Comparison of ENCODE assay signal across 23 mouse cellular contexts in the genomic region with DNA sequence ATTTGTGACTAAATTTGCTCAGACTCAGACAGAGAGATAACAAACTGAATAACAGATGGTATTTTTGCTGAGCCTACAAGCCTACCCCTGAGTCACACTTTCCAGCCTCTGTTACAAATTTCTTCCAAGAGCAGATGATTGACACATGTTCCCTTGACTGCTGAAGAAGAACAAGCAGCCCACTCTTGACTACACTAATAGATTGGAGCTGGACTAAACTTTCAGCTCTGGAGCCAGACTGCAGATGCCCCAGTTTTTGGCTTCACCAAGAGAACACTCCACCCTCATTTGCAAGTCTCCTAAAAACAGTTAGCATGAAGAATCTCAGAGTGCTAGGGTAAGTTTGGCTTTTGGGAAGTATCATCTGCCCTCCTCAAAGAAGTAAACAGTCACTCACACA.
DNase-seq lines count a peak whose midpoint lies in the region; TF ChIP-seq lines count a peak whose summit lies in the region.
"Had no signal": no experiment of that assay in that cellular context is flagged by ENCODE, and none has a peak within 500 bp of the region (broad histone marks: within the 10 kb centered on the region; RNA-seq: fewer than 3 reads in every experiment).

No protein-coding gene starts in this region.

- no peak overlapping the region for H3K27ac ChIP-seq in layer of hippocampus, adult 2 months
- H3K27ac ChIP-seq: embryonic facial prominence, embryonic 12.5 days; embryonic facial prominence, embryonic 15.5 days; heart, adult 2 months; heart, embryonic 10.5 days; heart, embryonic 13.5 days; hindbrain, embryonic 15.5 days had no signal

- DNase-seq in layer of hippocampus, adult 18-20 months (ENCODE audit: low spot score in 2 of 2), result peak; percentile 22 to 63
- no peak for DNase-seq in layer of hippocampus, postnatal 25 days (ENCODE audit: extremely low spot score in 1 of 2, low spot score in 1 of 2)
- peak; percentile 12 to 60 for DNase-seq in layer of hippocampus, adult 2 months (ENCODE audit: low spot score in 2 of 2)
- DNase-seq in layer of hippocampus, adult 9-11 months, result peak; percentile 41
- no peak for DNase-seq in right cerebral cortex, postnatal 14 days
- no peak for DNase-seq in lung, postnatal 10 days
- no peak for DNase-seq in lung, postnatal 36 days
- DNase-seq: adrenal gland, adult 8-10 months; adrenal gland, postnatal 25 days; cerebellum, adult 18-20 months; cerebellum, adult 9-10 months; cerebellum, postnatal 14 days; forebrain, postnatal 0 days; gastrocnemius, postnatal 10 days; gastrocnemius, postnatal 36 days; heart, adult 2 months; heart, postnatal 14 days; heart, postnatal 4 days had no signal

- no peak overlapping the region for H3K4me3 ChIP-seq in layer of hippocampus, adult 2 months
- H3K4me3 ChIP-seq: embryonic facial prominence, embryonic 12.5 days; embryonic facial prominence, embryonic 15.5 days; heart, adult 2 months; heart, embryonic 10.5 days; heart, embryonic 13.5 days; hindbrain, embryonic 15.5 days had no signal

- no peak for TF ChIP-seq CTCF in layer of hippocampus, adult 2 months (conservative IDR thresholded peaks at IDR 0.05)

Comparison
In these comparisons a context has a peak if more than half of its experiments do, and no peak if none do; other contexts are left out.
1. DNase-seq: peak in layer of hippocampus, adult 18-20 months (2 of 2), layer of hippocampus, adult 2 months (2 of 2) and layer of hippocampus, adult 9-11 months (single experiment); none in layer of hippocampus, postnatal 25 days (0 of 2), right cerebral cortex, postnatal 14 days (single experiment), lung, postnatal 10 days (single experiment) and lung, postnatal 36 days (single experiment).